Mouse (Mus musculus) heart, adult 11 months (tissue): ENCODE results near the gene Gm10160.
A peak's percentile ranks its signal among the peaks of the same experiment; 100 is the strongest.
"Not testable (repeated sequence)": the region's sequence is repeated elsewhere in the genome, so short reads cannot be mapped to it uniquely, and the experiment has no call there.

Experiments
- DNase-seq: peaks from one replicate; pipeline ENCODE4 v3.0.0; 2022

Gm10160 gene

DNA sequence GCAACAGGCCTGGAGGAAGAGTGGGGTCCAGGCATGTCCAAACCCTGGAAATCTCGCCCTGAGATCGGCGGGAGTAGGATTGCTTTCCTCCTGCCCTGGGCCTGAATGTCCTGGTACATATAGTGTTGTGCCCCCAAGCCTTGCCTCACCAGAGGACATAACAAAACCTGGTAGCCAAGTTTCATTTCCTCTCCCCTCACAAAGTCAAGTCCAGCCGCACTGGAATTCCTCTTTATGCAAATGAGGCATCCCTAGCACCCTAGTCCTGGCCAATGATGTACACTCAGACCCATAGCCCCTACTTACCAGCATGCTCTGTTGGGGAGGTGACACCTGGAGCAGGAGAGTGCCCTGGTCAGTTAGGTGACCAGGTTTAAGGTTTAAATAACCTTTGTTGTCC, 627 bp upstream of the Gm10160 start:
- DNase-seq, result peak; percentile 94

DNA sequence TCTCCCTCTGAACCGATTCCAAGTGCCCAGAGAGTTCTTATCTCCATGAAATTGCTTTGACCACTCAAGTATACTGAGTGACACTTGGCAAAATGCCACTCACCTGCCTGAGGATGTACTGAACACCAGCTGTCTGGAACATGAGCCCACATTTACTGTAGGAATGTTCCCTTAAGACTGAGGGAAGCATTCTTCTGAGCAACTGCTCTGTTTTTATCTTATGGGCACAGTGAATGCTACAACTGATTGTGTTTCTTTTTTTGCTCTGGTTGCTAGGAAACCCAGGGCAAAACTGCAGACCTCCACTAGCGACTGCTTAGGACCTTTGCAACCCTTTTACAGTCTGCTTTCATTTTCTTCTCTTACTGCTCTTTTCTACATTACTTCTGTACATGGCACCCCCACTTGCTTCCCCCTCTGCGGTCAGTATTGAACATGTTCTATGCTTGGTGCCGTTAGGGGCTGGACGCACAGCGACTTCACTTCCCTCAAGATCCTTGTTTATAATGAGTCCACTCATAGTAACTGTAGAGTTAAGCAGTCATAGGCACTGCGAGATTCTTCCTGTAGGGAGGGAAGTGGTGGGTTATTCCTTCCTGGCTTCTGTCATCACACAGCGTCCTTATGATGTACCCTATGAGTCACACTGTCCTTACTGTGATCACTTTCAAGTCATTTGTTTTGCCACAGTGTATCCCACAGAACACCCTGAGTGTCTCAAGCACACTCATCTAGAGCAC, 856 bp downstream of the Gm10160 start:
- DNase-seq, result peak; percentile 95

DNA sequence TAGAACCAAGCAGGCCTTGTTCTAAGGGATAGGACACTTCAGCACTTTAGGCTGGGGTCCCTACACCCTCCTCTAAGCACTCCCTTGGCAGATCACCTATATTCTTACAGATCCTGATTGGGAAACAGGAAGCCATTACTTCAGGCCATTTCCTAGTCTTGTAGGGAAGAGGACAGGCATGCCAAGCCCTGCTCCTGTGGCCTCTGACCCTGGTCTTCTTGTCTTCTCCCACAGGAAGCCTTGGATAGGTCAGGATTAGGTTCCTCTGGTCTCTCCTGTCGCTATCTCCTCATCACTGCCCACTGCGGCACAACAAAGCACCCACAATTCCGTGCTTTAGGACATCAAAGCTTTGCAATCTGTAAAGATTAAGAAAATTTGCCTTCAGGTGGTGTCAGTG, 3.9 kb downstream of the Gm10160 start:
- peak; percentile 87 for DNase-seq

DNA sequence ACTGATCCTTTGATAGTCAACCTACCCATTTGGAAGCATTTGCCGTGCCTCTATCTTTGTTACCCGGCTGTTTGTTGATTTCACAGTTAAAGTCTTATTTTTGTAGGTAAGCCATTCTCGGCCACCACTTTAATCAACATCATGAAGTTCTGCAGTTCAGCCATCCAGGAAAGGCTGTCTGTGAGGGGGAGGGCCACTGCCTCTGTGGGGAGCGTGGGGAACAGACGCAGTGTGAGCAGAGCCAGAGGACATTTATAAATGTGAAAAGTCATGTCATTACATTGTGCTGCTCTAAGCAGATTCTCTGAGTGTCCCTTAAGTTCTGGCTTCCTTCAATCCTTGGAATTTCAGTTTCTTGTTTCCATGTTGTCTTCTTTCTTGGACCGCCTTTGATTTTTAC, 5.4 kb downstream of the Gm10160 start:
- peak; percentile 91 for DNase-seq

DNA sequence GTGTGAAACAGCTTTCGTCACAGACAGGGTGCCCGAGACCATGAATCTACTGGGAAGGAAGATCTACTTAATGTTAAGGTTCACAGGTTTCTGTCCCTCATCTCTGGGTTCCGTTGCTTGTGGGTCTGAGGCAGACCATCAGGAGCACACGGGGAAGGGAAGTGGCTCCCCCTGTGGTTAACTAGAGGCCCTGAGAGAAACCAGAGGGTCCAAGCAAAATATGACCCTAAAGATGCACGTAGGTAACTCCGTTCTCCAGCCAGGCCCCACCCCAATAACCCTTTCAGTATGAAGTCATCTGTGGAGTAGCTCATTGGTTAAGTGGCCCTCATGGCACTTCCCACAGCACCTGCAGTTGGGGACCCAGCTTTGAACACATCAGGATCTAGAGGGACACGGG, 6.0 kb downstream of the Gm10160 start:
- DNase-seq, result peak; percentile 84

DNA sequence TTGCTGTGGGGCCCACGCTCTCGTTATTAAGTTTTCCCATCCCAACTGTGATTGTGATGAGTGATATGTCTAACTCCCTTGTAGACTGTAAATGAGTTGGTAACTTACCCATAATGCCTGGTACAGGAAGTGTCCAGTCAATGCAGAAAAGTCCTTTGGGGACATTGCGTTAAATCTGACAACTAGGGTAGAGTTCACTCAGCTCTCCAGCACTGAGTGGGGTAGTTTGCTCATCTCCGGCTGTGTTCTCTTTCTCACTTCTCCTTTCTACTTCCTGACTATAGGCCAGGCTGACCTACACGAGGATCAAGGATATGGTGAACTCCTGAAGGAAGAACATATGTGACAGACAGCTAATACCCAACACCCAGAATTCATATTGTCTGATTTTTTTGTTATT, 6.4 kb downstream of the Gm10160 start:
- peak; percentile 95 for DNase-seq

DNA sequence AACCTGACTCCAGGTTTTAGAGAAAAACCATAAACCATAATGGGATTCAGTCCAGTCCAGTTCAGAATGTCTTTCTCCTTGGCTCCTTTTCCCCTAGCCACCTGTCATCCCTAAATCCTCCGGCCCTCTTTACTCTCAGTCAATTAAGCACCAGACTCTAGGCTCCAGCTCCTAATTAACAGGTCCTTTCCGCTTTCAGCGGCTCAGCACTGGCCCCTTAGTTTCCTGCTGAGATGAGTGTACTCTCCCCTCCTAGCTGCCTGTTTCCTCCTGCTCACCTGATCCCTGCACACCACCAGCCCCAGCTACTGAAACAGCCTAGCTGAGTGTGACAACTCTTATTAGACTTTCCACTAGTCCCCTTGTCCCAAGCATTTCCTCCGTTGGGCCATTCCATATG, 7.8 kb downstream of the Gm10160 start:
- no peak for DNase-seq

DNA sequence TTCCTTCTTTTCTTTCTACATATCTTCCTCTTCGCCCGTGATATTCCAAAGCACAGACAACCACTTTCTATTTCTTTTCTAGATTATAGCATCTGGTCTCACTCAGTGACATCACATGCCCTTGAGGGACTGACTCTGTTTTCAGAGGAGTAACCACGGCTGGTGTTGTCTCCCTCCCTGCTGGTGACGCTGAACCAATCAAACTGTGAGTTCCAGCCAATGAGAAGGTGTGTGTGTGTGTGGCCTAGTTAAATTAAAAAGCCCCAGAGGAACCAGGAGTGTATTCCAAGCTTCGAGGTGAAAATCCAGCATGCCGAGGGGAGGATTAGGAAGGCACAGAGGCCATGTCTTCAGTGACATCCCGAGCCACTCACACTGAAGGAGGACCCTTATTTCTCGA, 8.6 kb downstream of the Gm10160 start:
- peak; percentile 55 for DNase-seq

DNA sequence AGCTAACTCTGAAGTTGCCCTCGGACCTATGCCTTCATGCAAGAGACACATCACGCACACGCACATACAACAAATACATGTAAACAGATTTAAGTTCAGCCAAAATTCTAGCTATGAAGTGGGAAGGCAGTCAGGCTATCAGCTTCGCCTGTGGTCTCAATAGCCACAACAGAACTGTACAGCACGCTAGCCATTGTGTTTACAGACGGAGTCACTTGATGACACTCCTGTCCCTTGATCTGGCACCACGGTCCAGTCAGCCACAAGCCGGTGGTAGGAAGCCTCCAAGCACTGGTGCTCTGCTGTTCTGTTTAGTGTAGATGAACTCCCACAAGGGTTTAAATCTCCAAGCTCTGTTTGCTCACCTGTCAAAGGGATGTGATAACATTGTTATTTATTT, 9.6 kb downstream of the Gm10160 start:
- DNase-seq, result peak; percentile 74

DNA sequence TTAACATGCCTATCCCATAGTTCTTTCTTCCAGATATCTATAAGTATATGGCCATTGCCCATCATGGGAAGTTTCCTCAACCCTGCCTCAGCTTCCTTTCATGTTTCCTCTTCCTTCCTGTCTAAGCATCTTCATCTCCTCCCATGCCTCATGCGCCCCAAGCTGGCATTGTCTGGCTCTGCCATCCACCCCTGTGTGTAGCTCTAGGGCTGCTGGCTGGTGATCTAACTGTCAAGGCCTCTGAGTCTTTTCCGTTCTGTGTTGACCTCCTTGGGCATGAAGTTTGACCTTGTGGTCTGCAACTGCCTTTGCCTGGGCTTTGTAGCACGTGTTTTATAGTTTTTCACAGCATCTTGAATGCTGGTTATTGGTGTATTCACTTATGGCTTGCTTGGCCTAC, 10.3 kb downstream of the Gm10160 start:
- DNase-seq, result peak; percentile 53

DNA sequence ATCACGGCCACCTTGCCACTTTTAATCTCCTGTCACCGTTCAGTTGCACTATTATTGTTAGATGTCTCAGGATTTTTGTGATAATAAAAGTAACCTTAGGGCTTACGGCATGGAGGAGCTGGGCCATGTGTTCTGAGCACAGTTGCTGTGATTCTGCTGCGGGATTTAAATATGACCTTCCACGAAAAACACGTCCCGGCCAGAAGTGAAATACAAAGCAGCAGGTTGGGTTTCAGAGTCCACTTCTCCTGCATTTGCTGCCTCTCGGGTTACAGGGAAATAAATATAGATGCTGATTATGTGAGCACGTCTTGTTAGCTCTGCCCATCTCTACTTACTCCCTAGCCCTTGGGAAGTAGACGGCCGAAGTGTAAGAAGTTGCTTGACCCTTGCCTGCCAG, 10.8 kb downstream of the Gm10160 start:
- DNase-seq, result peak; percentile 53

DNA sequence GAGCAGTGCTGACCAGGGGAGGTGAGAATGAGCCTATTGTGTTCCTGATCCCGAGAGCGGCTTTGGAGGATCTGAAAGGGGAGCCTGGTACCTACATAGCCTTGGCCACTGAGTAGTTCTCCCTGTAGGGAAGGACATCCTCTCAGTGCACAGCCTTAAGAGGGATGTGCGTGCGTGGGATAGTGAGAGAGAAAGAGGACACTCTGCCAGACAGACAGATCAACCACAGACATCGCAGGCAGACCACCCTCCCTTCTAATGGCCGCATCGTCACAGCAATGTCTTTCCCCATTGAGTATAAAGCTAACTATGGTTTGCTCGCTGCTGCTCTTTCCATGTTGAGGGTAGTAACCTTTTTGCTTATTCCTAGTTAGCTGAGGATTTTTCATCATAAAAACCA, 11.7 kb downstream of the Gm10160 start:
- DNase-seq, result peak; percentile 87

DNA sequence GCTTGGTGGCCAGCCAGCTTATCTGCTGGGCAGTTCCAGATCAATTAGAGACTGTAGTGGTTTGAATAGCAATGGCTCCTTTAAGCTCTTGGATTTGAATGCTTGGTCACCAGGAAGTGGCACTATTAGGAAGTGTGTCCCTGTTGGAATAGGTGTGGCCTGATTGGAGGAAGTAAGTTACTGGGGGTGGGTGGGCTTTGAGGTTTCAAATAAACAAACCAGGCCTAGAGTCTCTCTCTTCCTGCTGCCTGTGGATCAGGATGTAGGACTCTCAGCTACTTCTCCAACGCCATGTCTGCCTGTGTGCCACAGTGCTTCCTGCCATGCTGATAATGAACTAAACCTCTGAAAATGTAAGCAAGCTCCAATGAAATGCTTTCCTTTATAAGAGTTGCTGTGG, 12.6 kb downstream of the Gm10160 start:
- peak; percentile 87 for DNase-seq

DNA sequence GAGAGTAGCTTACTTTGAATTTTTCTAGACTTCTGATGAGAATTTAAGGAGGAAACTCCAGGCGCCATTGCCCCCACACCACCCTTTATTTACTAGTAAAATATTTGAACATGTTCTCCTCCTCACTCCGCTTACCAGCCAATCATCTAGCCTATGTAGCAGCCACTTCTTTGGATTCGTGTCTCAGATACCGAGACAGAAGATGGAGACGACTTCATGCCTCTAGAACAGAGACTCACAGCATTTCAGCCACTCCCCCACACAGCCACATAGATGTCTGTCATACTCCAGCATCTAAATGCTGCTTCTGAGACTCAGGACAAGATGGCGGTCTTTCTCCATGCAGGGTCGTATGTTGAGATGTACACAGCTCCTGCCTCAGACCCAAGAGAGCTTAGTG, 13.5 kb downstream of the Gm10160 start:
- peak; percentile 68 for DNase-seq

DNA sequence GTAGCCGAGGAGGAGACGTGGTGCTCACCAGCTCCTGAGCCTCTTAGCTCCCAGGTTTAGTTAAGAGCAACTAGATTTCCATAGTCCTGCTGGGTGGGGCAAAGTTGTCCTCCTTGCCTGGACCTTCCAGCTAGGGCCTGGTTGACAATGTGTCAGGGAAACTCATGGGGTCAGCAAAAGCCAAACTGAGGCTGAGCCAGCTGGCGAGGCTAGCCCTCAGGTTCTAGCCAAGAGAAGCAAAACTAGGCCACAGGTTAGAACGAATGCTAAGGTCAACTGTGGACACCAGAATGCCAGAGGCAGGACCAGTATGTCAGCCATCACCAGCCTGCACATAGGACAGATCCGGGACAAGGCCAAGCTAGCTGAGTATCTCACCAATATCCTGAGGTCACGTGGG, 14.2 kb downstream of the Gm10160 start:
- peak; percentile 98 for DNase-seq

DNA sequence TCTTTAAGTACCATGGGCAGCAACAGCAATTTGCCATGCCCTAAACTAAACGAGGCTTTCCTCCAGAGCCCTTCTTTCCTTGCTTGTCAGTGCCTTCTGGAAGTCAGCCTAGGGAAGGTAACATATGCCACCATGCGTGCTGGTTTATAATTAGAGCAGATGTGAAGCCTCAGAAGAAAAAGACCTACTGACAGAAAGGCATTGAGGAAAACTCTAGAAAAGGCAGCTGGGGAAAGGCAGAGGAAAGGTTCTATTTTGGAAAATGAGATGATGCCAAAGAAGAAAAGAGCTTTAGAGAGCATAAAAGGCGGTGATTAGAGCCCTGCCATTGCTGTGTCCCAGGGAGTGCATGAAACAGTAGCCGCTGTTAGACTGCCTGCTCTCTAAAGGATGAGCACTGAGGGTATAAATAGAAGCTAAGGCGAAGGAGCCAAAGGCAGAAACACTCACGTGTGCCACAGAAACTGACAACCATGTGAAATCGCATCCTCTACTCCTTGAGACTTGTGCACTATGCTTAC, 14.9 kb downstream of the Gm10160 start:
- DNase-seq, result peak; percentile 87

DNA sequence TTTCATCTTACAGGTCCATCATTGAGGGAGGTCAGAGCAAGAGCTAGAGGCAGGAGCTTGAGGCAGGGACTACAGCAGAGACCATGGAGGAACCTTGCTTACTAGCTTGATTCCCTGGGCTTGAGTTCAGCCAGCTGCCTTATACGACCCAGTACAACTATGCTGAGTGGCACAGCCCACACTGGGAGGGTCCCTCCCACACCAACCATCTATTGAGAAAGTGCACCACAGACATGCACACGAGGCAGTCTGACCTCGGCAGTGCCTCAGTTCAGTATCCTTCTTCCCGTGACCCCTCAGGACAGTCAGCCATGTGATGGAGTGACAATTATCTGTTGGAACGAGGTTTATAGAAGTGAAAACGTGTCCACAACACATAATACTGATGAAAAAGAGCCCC, 15.8 kb downstream of the Gm10160 start:
- DNase-seq, result peak; percentile 66

DNA sequence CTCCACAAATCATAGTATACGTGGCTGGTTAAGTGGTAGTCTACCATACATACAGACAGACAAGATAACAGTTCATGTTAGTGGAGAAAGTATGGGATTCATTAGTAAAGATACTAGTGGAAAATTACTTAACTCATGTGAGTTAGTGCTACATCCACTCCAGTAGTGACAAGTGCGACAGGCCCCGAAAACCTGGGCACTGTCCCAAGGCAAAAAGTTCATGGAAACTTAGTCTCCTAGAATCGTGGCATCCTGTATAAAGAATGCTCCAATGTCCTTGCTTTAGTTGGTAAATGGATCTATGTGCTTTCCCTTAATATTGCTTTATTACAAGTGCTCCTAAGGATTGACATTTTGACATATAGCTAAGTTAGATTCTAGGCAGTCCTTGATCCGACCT, 17.8 kb downstream of the Gm10160 start:
- DNase-seq, result not testable (repeated sequence)

DNA sequence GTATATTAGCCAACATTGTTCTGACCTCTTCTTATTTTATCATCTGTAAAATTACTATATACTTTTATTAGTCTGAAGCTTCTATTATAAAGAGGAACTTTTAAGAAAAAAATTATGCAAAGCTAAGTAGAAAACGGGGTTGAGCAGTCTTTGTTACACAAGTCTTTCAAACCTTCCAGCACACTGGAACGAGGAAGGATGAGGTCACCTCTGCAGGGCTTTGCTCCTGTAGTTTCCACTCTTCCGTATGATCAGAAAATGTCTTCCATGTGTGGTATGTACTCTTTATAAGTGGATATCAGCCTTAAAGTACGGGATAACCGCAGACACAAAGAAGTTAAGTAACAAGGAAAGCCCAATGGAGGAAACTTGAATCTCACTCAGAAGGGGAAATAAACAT, 20.2 kb downstream of the Gm10160 start:
- DNase-seq, result no peak

DNA sequence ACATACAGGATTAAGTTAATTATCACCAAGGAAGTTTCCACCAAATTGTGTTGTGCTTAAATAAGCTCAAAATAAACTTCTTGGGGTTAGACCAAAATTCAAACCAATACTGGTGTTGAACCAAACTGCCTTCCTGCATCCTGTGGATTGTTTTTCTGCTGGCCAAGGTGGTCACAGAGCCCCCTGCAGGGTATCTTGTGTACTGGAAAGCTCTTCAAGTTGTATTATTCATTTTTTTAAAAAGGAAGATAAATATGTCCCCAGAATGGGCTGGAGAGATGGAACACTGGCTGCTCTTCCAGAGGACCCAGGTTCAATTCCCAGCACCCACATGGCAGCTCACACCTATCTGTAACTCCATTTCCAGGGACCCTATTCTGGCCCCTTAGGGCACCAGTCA, 20.7 kb downstream of the Gm10160 start:
- DNase-seq, result no peak

DNA sequence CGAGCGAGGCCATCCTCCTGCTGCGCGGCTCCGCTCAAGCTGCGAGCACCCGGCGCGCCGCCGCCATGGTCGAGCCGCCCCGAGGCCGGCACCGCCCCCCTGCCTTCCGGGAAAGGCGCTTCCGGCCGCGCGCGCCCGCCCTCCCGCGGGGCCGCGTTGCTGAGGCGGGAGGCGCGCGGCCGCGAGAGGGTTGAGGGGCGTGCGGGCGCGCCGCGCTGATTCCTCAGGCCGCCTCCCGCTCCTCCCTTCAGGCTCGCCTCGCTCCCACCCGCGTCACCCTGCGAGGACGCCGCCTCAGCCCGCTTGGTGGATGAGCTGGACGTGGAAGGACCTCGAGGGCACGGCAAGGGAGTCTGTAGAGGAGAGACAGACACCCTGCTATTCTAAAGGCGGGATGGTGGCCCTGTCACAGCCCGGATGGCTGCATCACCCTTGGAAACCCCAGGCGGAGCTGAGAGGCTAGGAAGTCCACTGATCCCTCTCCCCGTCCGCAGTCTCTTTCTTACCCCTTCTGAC, 26.2 kb downstream of the Gm10160 start, which contains the start of gene Btbd1:
Gene Btbd1, minus strand, starts transcription at position 53 of the 516 bp plus-strand sequence.
- DNase-seq, result peak; percentile 100

DNA sequence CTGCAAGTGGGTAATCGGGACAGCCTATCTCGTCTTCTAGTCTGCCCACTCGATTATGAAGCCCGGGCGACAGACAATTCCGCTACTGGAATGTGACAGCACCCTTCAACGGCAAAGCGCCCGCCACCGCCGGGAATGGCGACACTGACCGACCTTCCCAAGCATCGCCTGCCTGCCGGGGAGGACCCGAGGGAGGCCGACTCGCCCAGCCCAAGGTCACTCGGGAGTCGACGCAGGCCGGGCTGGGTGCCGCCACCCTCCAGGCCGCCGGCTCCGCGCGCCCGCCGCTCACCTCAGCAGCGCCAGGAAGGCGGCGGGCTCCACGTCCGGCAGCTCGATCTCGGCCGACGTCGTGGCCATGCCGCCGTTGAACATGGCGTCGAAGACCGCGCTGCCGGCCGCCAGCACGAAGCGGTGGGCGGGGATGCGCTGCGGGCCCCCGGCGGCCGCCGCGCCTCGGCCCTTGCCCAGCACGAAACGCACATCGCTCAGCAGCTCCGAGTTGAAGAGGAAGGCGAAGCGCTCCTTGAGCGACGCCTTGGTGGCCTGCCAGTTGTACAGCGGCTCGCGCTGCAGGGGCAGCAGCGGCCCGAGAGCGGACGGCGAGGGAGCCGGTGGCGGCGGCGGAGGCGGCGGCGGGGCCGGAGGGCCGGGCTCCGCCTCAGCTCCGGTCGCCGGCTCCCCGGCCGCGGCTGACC, 26.8 kb downstream of the Gm10160 start:
- peak; percentile 95 for DNase-seq

DNA sequence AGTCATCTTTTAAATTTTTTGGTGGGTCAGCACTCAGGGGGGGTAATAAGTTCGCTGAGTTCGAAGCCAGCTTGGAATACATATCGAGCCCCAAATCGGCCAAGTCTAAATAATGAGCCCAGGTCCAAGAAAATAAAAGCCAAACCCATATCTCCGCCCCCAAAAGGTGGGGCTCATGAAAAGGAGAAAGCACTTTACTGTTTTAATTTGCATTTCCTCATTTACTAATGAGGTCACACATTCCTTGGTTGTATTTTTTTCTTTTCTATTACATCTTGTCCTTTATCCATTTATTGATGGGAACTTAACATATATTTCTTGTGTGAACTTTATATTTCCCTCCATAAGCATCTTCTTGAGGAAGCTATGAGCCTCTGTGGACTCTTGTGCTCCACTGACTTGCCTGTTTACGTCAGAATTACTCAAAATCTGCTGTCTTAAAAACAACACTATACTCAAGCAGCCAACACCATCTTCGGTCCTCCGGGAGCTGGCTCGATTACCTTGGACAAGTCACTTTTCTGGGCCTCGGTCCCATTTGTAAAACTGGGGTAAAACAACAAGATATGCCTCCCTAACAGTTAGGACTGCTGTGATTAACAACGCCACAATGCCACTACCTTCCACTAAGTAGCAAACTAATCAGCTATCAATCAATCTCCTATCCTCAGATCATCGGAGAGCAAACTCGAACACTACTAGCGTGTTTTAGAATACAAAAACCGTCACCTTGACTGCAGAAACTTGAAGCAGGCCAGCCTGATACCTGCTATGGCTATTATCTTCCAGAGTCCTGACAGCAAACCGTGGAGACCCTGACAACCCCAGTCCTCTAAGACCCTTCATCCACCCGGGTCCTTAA, 27.6 kb downstream of the Gm10160 start:
- no peak for DNase-seq
